Mouse (Mus musculus): ENCODE data around the gene Sowaha.

DNA sequence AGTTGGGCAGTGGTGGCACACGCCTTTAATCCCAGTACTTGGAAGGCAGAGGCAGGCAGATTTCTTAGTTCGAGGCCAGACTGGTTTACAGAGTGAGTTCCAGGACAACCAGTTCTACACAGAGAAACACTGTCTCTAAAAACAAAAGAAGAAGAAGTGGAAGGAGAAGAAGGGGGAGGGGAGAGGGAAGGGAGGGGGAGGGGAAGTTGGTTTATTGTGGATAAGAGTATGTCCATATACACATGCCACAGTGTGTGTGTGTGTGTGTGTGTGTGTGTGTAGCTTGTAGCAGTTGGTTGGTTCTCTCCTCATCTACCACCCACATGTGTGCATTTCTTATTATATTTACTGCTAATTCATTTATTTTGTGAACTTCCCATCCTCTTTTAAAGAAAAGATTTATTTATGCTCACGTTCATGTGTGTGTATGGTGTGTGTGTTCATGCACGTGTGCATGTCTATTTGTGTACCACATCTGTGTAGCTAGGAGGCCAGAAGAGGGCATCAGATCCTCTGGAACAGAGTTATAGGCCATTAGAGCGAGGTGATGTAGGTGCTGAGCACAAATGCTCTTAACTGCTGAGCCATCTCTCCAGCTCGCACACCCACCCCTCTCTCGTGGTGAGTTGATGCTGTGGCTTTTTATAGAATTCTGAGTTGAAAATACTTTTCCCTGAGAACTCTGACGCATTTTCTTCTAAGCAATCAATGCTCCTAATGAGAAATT lies 22.1 kb upstream of the Sowaha start:
- TF ChIP-seq CTCF (IDR thresholded peaks at IDR 0.05; ENCODE audit: borderline replicate concordance, extremely low read depth, insufficient read depth, insufficient read length) (no peak), POLR2A (IDR thresholded peaks at IDR 0.05; ENCODE audit: borderline replicate concordance, extremely low read depth, insufficient read depth, insufficient read length, poor library complexity, severe bottlenecking) (no peak)
